Mouse (Mus musculus): ENCODE measurements at regions not wholly inside any gene's neighbourhood (a gene's known extent, or its start where the extent isn't known, plus 50 kb on each side); places are given as distances from the start of the nearest gene placed in this dataset.
A peak's percentile ranks its signal among the peaks of the same experiment; 100 is the strongest.

- DNase-seq (ENCODE audit: low read depth, low spot score): no peak
These were observed 51.3 kb upstream of the Rnf138rt1 start for GRCm38 (mm10) chrX:163812431-163812830.

DNA sequence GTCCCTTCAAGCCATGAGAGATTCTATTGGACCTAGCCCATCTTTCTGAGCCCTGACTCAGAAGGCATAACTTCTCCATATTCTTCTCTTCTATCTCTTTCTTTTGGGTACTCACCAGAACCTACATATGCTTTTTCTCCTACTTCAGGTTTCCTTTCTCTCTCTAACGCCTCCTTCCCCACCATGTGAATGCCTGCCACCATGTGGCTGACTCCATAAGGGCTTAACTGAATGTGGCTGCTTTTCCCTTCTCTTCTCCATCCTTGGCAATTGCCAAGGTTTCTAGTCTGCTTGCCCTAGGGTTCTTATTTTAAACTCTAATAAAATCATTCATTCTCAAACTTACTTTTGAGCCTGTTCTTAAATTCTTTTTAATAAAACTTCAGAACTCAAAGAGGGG, 53.7 kb upstream of the Rnf138rt1 start:
- DNase-seq (ENCODE audit: low read depth, low spot score): no peak

GRCm38 (mm10) chrX:163822298-163822697, 61.2 kb upstream of the Rnf138rt1 start:
- DNase-seq (ENCODE audit: low read depth, low spot score): no peak

DNA sequence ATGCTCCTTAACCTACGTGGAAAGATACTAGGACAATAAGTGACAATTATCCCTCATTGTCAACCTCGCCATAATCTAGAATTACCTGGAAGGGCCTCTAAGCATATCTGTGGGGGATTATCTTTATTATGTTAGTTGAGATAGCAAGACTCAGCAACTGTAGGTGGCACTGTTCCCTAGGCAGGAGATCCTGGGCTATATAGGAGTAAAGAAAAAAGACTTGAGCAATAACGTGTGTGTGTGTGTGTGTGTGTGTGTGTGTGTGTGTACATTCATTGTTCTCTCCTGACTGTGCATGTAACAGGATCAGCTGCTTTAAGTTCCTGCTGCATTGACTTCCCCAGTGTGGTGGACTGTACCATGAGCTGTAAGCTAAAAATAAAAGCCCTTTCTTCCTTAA, 66.3 kb upstream of the Rnf138rt1 start:
- peak; percentile 2 for DNase-seq (ENCODE audit: low read depth, low spot score)

DNA sequence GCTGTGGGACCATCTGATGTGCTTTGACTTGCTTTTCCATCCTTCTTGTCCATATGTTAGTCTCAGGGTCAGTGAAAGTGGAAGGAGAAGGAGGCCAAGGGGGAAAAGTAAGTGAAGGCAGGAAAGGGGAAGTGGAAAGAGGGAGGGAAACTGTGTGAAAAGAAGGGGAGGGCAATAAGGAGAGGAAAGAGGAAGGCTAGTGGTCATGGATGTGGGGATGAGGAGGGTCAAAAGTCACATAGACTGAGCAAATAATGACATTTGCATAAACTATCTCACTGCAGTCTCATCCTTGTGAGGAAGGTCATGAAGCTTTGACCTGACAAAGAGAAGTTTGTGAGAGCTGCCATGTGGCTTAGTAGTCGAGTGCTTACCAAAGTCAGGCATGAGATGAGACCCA, 63.4 kb upstream of the Ap1s2 start:
- no peak for DNase-seq (ENCODE audit: low read depth, low spot score)

DNA sequence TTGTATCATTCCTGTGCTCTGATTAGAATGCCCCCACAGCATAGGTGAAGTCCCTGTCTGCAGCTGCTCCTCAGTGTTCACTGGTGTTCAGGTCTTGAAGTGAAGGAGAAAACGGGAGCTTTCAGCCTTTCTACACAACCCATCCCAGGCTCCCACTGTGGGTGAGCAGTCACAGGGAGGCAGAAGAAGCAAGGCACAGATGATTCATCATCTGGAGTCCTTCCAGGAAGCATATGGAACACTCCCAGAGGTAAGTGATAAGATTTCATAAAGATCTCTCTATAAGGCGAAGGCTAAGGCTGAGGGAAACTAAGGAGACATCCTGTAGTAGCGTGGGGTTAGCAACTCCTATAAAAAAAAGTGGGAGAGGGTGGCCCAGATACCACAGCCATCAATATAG, 61.9 kb upstream of the Ap1s2 start:
- no peak for DNase-seq (ENCODE audit: low read depth, low spot score)

- no peak for DNase-seq (ENCODE audit: low read depth, low spot score)
These were observed 61.2 kb upstream of the Ap1s2 start for GRCm38 (mm10) chrX:163847651-163848050.

DNA sequence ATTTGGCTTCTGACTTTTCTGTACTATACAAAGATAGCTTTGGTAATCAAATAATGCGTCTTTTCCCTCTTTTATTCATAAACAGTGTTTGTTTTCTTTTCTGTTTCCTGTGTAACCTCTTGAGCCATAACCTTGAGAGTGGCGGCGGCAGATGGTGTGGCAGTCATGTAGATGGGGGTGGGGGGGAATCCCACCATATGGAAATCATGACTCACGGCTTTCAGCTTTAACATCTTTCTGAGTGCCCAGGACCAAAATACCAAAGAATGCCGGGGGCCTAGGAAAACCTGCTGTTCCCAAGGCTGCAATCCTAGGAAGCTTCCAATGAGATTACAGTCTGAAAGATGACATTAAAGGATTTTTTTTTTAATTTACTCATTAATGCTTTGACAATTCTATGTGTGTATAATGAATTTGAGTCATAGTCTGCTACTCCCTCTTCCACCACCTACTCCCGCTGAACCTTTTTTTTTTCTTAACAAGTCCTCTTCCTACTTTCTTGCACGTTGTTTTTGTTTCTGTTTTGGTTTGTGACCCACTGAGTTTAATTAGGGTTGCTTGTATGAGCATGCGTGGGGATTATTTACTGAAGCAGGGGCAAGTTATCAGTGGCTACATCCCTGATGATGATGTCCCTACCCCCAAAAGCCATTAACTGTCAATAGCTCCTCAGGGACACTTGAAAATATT, 60.2 kb upstream of the Ap1s2 start:
- DNase-seq (ENCODE audit: low read depth, low spot score): no peak

DNA sequence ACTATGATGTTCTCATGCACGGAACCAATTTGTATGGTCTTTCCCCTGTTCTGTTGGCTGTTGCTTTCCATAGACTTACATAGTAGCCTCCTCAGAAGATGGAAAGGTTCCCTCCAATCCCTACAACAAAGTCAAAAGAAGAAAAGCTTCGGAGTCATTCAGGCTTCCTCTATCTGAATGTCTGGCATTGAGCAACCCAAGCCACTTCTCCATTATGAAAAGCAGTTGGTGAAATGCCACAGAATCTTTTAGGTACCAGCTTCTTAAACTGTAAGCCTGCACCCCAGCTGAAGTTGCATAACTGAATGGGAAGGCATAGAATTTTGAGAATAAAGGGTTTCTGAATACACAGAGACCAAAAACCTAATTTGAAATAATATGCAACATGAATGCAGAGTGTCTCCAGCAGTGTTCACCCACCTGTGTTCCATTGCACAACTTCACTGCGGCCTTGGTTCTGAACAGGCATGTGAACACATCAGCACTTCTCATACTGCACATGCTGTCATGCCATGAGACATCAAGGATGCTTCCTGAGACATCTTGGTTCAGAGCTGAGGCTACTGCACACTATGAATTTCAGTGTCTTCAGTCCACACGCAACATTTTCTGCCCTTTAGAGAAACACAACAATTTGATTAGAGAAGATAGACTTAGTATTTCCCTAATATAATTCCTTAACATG, 57.8 kb upstream of the Ap1s2 start:
- no peak for DNase-seq (ENCODE audit: low read depth, low spot score)

DNA sequence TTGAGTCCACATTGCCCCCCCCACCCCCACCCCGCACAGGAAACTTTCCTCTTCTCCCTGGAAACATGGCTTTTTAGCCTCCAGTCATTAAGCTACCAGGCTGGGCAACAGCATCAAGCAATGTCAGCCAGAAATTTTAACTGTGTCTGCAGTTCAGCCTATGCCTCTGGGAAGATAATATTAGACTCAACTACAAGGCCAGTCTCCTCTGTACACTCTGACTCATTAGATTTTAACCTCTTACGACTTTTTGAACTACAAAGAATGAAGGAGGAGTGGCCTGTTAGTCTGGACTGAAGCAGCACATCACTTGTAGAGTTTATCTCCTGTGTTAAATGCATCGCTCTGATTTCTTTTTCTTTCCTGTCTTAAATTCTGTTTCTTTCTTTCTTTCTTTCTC, 50.3 kb upstream of the Ap1s2 start:
- DNase-seq (ENCODE audit: low read depth, low spot score): no peak
